Mouse (Mus musculus) kidney, postnatal 0 days (tissue): ENCODE data around the gene Sapcd1. TPM values are rescaled to one million over a fixed set of nuclear protein-coding genes. Genes with fewer than 3 reads are reported as not detected.
A peak's percentile ranks its signal among the peaks of the same experiment; 100 is the strongest.

ENCODE experiments used
- ATAC-seq: fragments of 200-750 bp; cut with Nextera tagmentation; replicated peaks from 2 replicates; pipeline ENCODE4 v1.8.0; 2017; ENCODE audit warnings: low read depth, moderate number of reproducible peaks, moderate TSS enrichment, moderate library complexity; ENCODE audit not compliant: low FRiP score
- DNase-seq: peaks from one replicate; pipeline ENCODE4 v3.0.0-alpha.2; 2016; ENCODE audit warnings: low spot score
- H3K27ac ChIP-seq: fragments of 300-500 bp; sonication (generic); 2 replicates; pipeline ENCODE4 v1.5.1; 2014; ENCODE audit warnings: mild to moderate bottlenecking
- H3K27me3 ChIP-seq: fragments of 300-500 bp; sonication (generic); 2 replicates; pipeline ENCODE4 v1.6.1; 2014; ENCODE audit warnings: low read length, mixed read lengths; ENCODE audit not compliant: insufficient read depth
- H3K36me3 ChIP-seq: fragments of 300-500 bp; sonication (generic); 2 replicates; pipeline ENCODE4 v1.6.1; 2014; ENCODE audit warnings: low read length, mixed read lengths; ENCODE audit not compliant: insufficient read depth
- H3K4me1 ChIP-seq: fragments of 300-500 bp; sonication (generic); replicated peaks from 2 replicates; pipeline ENCODE4 v1.6.1; 2014; ENCODE audit warnings: antibody characterized with exemption, low read length, mixed read lengths; ENCODE audit not compliant: insufficient read depth
- H3K4me2 ChIP-seq: fragments of 300-500 bp; sonication (generic); 2 replicates; pipeline ENCODE4 v1.6.1; 2014; ENCODE audit warnings: mild to moderate bottlenecking, low read length, moderate library complexity, mixed read lengths
- H3K4me3 ChIP-seq: fragments of 300-500 bp; sonication (generic); replicated peaks from 2 replicates; pipeline ENCODE4 v1.5.1; 2014; ENCODE audit warnings: low read depth, low read length
- H3K9ac ChIP-seq: fragments of 300-500 bp; sonication (generic); 2 replicates; pipeline ENCODE4 v1.6.1; 2014; ENCODE audit warnings: low read depth, low read length
- H3K9me3 ChIP-seq: fragments of 300-500 bp; sonication (generic); replicated peaks from 2 replicates; pipeline ENCODE4 v1.6.1; 2016; ENCODE audit warnings: low read length, inconsistent platforms, mixed read lengths
- CTCF ChIP-seq: IDR thresholded peaks from 2 replicates; pipeline ENCODE4 v1.5.1; 2016; ENCODE audit warnings: antibody characterized with exemption, low read depth, mild to moderate bottlenecking, moderate library complexity
- WGBS: fragments of 180-500 bp; shearing (Covaris S2); extraction: QIAGEN DNeasy Blood & Tissue Kit; methylation state at CpG from one replicate; pipeline ENCODE4 v1.1.7; 2014; 5-methylcytosine and 5-hydroxymethylcytosine counted together
- polyA plus RNA-seq: library from polyadenylated mRNA; unstranded; fragments of >200 nt; fragmentation: Nextera tagmentation; extraction: Ambion mirVana; gene quantifications from 2 replicates; pipeline ENCODE4 v1.2.1, GENCODE M21; 2015

Sapcd1 gene
- polyA plus RNA-seq, 1 experiment from 2014 or later: 3.7 TPM

GRCm38 (mm10) chr17:35020551-35020950 is 7.3 kb downstream of the Sapcd1 start:
- Histone ChIP-seq H3K4me3 (no peak overlapping the region), H3K9me3 (no peaks in the 10 kb centered on the region), H3K4me1 (no peaks in the 10 kb centered on the region), H3K27ac (no peak overlapping the region), H3K9ac (no peak overlapping the region), H3K4me2 (no peak overlapping the region), H3K27me3 (no peaks in the 10 kb centered on the region), H3K36me3 (peaks cover 9% of the 10 kb centered on the region; the same call in 1 of the 2 replicates)
- ATAC-seq (no peak), DNase-seq (no peak)
- no peak for TF ChIP-seq CTCF
- 91% methylated on average over 8 of the region's 8 CpGs for WGBS

GRCm38 (mm10) chr17:35019894-35020293 is 7.9 kb downstream of the Sapcd1 start:
- H3K27me3 ChIP-seq: no peaks in the 10 kb centered on the region
- DNase-seq: no peak
- H3K9me3 ChIP-seq: no peaks in the 10 kb centered on the region
- TF ChIP-seq CTCF: no peak
- no peak for ATAC-seq
- no peaks in the 10 kb centered on the region for H3K4me1 ChIP-seq
- H3K4me3 ChIP-seq: no peak overlapping the region
- 75% methylated on average over 11 of the region's 11 CpGs for WGBS
- H3K36me3 ChIP-seq: peaks cover 15% of the 10 kb centered on the region; the same call in 1 of the 2 replicates
- H3K27ac ChIP-seq: no peak overlapping the region
- no peak overlapping the region for H3K4me2 ChIP-seq
- H3K9ac ChIP-seq: no peak overlapping the region

- no peak for TF ChIP-seq CTCF
- Histone ChIP-seq H3K4me2 (no peak overlapping the region), H3K9ac (no peak overlapping the region), H3K27me3 (no peaks in the 10 kb centered on the region), H3K36me3 (peaks cover 32% of the 10 kb centered on the region), H3K4me1 (no peaks in the 10 kb centered on the region), H3K4me3 (no peak overlapping the region), H3K27ac (no peak overlapping the region), H3K9me3 (no peaks in the 10 kb centered on the region)
- WGBS: 79% methylated on average over 3 of the region's 3 CpGs
- ATAC-seq: no peak
- no peak for DNase-seq
Measured at GRCm38 (mm10) chr17:35018171-35018570, 9.6 kb downstream of the Sapcd1 start.

GRCm38 (mm10) chr17:35017706-35018030 is 10.1 kb downstream of the Sapcd1 start:
- Histone ChIP-seq H3K36me3 (peaks cover 37% of the 10 kb centered on the region), H3K9ac (no peak overlapping the region), H3K4me1 (no peaks in the 10 kb centered on the region), H3K27me3 (no peaks in the 10 kb centered on the region), H3K4me2 (no peak overlapping the region), H3K9me3 (no peaks in the 10 kb centered on the region), H3K4me3 (no peak overlapping the region), H3K27ac (no peak overlapping the region)
- DNase-seq (no peak), ATAC-seq (no peak)
- TF ChIP-seq CTCF: no peak
- WGBS: 73% methylated on average over 14 of the region's 14 CpGs

GRCm38 (mm10) chr17:35016791-35017705 is 10.8 kb downstream of the Sapcd1 start:
- H3K36me3 ChIP-seq: peaks cover 43% of the 10 kb centered on the region
- no peaks in the 10 kb centered on the region for H3K4me1 ChIP-seq
- ATAC-seq (no peak), DNase-seq (no peak)
- no peak overlapping the region for H3K9ac ChIP-seq
- H3K9me3 ChIP-seq: no peaks in the 10 kb centered on the region
- no peaks in the 10 kb centered on the region for H3K27me3 ChIP-seq
- WGBS: 75% methylated on average over 10 of the region's 10 CpGs
- H3K4me3 ChIP-seq: no peak overlapping the region
- TF ChIP-seq CTCF: no peak
- H3K27ac ChIP-seq: 0 out of 2 replicates have a peak overlapping the region, but pooled peaks have one; percentile 8
- H3K4me2 ChIP-seq: no peak overlapping the region

GRCm38 (mm10) chr17:35016376-35016775 is 11.4 kb downstream of the Sapcd1 start, which contains the start of gene Vwa7:
TSS of gene Vwa7 (plus strand) at chr17:35016579.
- Histone ChIP-seq H3K4me3 (no peak within 1 kb of the TSS), H3K4me2 (no peak within 1 kb of the TSS), H3K4me1 (no peaks in the 10 kb centered on the region), H3K9ac (no peak within 1 kb of the TSS), H3K9me3 (no peaks in the 10 kb centered on the region), H3K36me3 (peaks cover 50% of the 10 kb centered on the region), H3K27me3 (no peaks in the 10 kb centered on the region), H3K27ac (0 out of 2 replicates have a peak within 1 kb of the TSS, but pooled peaks have one; percentile 8)
- DNase-seq (no peak), ATAC-seq (peak; percentile 30)
- no peak for TF ChIP-seq CTCF
- 55% methylated on average over 12 of the region's 12 CpGs for WGBS
